Mouse (Mus musculus): Measurements from ENCODE around the gene Cpeb1.
A peak's percentile ranks its signal among the peaks of the same experiment; 100 is the strongest.
"Not testable (repeated sequence)": the region's sequence is repeated elsewhere in the genome, so short reads cannot be mapped to it uniquely, and the experiment has no call there.

The Cpeb1 gene

GRCm38 (mm10) chr7:81455155-81455651 lies at the start of gene Cpeb1:
Gene Cpeb1 (minus strand): TSS chr7:81455465.
- peak; percentile 74 for DNase-seq (ENCODE audit: low spot score)

- no peak for DNase-seq (ENCODE audit: low spot score)
Measured at GRCm38 (mm10) chr7:81501050-81501449, 45.8 kb upstream of the Cpeb1 start.

DNA sequence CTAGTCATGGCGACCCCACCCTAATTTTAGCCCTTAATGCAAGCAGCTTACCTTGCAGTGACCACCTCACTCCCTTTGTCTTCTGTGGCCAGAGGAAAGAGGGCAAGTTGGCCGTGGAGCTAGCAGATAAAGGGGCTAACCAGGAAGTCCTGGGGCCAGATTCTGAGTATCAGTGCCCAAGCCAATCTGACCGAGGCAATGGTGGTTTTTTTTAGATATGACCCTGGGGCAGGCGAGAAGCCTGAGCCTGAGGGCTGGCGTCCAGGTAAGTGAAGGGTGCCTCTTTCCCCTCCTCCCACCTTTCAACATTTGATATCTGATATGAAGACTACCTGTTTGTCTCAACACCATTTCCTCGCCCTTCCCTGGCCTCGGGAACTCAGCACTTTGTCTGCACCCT lies 42.9 kb upstream of the Cpeb1 start, which contains the start of gene BC048679:
TSS of gene BC048679 (minus strand) at position 101 of the 400 bp plus-strand sequence.
- DNase-seq (ENCODE audit: low spot score): no peak

- DNase-seq (ENCODE audit: low spot score): peak; percentile 71
Measured at GRCm38 (mm10) chr7:81497171-81497570, 41.9 kb upstream of the Cpeb1 start.

GRCm38 (mm10) chr7:81493331-81494021 lies 38.2 kb upstream of the Cpeb1 start, which contains the start of gene Ap3b2:
Gene Ap3b2 (minus strand): TSS chr7:81493925.
- DNase-seq (ENCODE audit: low spot score): peak; percentile 82

DNA sequence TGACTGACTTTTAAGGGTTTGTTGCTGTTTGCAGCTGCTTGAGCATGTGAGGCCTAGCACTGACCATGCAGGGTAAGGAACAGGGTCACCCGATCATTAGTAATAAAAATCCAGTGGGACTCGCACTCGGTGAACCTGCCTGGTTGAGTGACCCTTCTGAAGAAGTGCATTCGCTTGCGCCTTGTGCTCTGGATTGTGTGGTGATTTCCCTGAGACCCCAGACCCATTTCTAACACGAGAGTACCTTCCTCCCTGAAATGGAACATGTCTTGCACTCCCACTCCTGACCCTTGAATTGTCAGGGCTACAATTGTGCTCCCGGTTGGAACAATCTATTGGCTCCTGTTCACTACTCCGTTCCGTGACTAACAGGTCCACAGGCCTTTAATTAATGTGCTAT lies 37.4 kb upstream of the Cpeb1 start:
- no peak for DNase-seq (ENCODE audit: low spot score)

- peak; percentile 47 for DNase-seq (ENCODE audit: low spot score)
Measured at GRCm38 (mm10) chr7:81489649-81490048, 34.4 kb upstream of the Cpeb1 start.

DNA sequence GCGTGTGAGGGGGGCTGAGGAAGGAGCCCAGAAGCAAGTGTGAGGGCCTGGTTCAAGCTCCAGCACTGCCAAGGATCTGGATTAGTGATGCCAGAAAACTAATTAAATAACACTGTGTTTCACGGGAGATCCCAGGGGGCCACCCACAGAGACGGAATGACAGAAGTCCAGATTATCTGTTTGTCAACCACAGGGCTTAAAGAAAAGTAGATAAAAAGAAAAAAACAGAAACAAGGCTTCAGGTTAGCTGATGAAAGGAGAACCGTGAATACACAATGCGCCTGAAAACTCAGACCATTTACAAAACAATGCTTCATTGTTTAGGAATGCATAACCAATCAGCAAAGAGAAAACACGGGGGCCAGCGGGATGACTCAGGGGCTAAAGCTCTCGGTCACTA lies 25.5 kb upstream of the Cpeb1 start:
- peak; percentile 54 for DNase-seq (ENCODE audit: low spot score)

DNA sequence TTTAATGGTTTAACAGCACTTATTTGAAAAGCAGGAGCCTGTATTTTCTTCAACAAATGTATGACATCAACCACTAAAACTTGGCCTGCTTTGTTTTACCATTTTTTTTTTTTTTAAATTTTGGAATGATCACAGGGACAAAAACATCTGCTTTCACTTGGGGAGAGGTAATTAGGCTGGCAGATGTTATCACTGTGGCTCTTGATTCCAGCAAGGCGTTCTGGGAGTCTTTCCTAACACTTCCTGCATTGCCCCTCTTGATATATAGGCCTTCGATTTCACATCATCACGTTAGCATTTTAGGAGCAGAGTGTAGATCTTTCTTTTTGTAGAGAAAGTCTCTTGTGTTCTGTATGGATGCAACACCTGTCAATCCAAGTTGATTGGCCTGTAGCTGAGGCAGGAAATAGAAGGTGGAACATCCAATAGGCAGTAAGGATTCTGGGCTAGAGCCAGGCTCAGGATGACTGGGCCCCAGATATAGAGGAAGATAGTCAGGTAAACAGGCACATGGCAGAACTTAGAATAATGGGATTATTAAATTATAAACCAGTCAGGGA lies 24.3 kb upstream of the Cpeb1 start:
- DNase-seq (ENCODE audit: low spot score): no peak

DNA sequence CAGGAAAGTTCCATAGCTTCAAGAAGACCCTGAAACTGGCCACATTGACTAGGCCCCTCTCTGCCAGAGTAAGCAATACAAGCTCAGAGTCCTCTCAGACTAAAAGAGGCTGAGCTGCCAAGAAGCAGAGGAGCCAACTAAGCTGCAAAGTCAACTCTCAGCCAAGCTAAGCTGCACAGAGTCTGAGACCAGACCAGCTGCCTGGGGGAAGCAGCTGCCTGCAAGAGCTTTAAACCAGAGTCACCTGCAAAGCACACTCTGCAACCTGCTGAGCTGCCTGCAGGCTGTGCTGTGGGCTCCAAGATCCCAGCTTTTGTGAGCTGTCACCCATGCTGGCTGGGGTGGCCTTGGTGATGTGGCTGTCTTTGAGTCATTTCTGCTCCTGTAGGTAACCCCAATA lies 23.0 kb upstream of the Cpeb1 start:
- DNase-seq (ENCODE audit: low spot score): not testable (repeated sequence)

GRCm38 (mm10) chr7:81476833-81477232 lies 21.6 kb upstream of the Cpeb1 start:
- peak; percentile 33 for DNase-seq (ENCODE audit: low spot score)

- DNase-seq (ENCODE audit: low spot score): no peak
Measured at GRCm38 (mm10) chr7:81475221-81475620, 20.0 kb upstream of the Cpeb1 start.

DNA sequence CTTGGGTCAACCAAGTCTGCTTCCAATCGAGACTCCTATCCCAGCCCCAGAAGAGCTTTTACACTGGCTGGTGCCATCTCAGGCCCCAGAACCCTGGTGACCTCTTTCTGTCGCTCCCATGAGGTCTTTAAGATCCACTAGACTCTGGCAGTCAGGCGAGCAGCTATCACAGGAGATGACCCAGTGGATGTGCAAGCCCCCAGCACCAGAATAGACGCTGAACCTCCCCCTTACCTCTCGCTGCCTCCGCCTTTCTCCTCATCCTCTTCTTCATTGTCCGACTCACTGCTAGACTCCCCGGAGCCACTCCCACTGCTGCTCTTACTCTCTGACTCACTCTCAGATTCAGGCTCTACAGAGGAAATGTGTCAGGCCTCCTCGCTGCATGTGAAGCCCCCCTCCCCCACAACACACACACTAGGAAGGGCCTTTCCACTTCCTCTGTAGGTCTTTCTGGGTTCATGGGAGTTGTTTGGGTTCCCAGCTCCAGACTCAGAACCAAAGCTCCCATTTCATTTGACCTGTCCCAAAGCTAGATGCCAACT lies 9.7 kb upstream of the Cpeb1 start:
- no peak for DNase-seq (ENCODE audit: low spot score)

DNA sequence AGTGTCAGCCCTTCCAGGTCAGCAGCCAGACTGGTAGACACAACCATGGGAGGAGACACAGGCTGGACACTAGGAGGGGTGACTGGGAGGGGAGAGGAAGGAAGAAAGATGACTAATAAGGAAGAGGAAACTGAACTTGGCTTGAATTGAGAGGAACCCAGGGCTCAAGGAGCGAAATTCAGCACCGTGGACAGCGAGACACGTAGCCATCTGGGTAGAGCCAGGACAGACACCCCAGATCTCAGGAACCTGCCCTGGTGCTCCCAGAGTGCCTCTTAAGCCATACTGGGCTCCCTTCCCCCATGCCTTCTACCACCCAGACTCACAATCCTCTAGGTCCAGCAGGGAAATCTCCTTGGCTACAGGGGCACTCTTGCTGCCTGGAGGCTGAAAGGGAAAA lies 8.9 kb upstream of the Cpeb1 start:
- DNase-seq (ENCODE audit: low spot score): peak; percentile 67

- no peak for DNase-seq (ENCODE audit: low spot score)
Measured at GRCm38 (mm10) chr7:81462815-81463214, 7.5 kb upstream of the Cpeb1 start.

DNA sequence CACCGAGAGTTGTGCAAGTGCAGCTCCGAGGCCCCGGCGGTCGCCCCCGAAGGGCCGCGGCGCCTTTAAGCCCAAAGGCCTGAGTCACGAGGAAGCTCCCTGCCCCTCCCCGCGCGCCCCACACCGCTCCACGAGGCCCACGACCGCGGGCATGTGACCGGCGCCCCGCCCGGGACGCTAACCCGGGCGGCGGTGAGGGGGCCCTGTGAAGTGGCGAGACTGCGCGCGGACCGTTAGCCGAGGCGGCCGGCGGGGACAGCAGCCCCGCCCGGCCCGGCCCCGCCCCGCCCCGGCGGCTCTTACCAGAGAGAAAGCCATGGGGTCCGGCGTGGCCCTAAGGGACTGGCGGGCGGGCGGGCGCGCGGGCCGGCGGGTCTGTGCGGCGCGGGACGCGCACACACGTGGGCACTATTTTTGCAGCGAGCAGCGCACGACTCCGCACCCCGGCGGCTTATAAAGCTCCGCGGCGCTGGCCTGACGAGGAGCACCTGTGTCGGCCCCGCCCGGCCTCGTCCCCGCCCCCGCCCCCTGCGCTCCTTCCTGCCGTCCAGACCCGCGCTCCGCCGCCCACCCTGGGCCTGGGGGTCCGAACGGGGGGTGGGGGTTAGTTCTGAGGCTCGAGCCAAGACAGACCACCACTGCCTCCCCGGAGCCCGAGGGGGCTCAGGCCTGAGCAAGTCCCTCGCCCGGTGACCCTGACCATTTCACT lies 780 bp downstream of the Cpeb1 start:
- DNase-seq (ENCODE audit: low spot score): peak; percentile 49

- peak; percentile 69 for DNase-seq (ENCODE audit: low spot score)
Measured at GRCm38 (mm10) chr7:81453443-81454274, 1.6 kb downstream of the Cpeb1 start.

- DNase-seq (ENCODE audit: low spot score): peak; percentile 62
Measured at GRCm38 (mm10) chr7:81452971-81453441, 2.3 kb downstream of the Cpeb1 start.

DNA sequence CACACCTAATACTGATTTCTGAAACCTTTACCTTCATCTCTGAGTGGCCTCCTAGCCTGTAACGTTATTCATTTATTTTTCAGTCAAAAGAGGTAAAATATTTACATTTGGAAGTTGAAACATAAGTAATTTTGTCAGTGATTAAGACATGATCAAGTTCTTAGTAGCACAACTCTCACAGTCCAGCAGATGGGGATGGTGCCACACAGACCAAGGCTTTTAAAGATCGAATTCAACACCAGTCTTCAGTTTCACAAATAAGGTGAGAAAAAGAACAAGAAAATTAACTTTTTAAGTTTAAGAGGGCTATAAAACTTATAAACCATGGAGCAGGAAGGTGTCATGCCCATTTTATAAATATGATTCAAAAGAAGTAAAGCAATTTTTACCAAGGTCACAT lies 56.3 kb downstream of the Cpeb1 start:
- DNase-seq (ENCODE audit: low spot score): peak; percentile 43

GRCm38 (mm10) chr7:81379363-81379762 lies 75.9 kb downstream of the Cpeb1 start:
- DNase-seq (ENCODE audit: low spot score): no peak

- peak; percentile 65 for DNase-seq (ENCODE audit: low spot score)
Measured at GRCm38 (mm10) chr7:81372337-81372920, 82.8 kb downstream of the Cpeb1 start.

Data from retina, embryonic 14.5 days (tissue).